Mouse (Mus musculus) activated CD4-positive, CD25-positive, alpha-beta regulatory T cell, adult 4 months (primary cell): ENCODE measurements at regions not wholly inside any gene's neighbourhood (a gene's known extent, or its start where the extent isn't known, plus 50 kb on each side); places are given as distances from the start of the nearest gene placed in this dataset.

ENCODE experiments used
- ATAC-seq: one replicate; pipeline ENCODE4 v1.8.0; 2017

DNA sequence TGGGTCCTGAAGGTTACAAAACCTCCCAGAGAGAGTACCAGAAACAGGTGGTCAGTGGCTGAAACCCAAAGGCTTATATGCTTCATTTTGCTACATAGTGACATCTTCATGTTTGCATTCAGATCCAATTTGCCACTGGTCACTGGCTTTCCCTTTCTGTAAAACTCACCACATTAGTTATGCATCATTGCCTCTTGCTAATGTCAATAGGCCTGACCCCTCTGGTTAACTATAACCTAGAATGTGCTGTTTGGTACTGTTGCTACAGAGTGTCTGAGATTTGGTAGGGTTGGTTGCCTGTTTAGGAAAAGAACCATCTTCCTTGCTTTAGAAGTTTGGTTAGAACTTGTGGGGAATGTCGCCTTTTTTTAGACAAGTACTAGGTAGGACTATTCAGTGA, 136.3 kb upstream of the Rnf219 start:
- ATAC-seq = no peak

GRCm38 (mm10) chr14:104649980-104650379, 127.5 kb upstream of the Rnf219 start:
- no peak for ATAC-seq

- no peak for ATAC-seq
These were observed 122.2 kb upstream of the Rnf219 start for GRCm38 (mm10) chr14:104644626-104645025.

GRCm38 (mm10) chr14:104642783-104643182, 120.3 kb upstream of the Rnf219 start:
- no peak for ATAC-seq

DNA sequence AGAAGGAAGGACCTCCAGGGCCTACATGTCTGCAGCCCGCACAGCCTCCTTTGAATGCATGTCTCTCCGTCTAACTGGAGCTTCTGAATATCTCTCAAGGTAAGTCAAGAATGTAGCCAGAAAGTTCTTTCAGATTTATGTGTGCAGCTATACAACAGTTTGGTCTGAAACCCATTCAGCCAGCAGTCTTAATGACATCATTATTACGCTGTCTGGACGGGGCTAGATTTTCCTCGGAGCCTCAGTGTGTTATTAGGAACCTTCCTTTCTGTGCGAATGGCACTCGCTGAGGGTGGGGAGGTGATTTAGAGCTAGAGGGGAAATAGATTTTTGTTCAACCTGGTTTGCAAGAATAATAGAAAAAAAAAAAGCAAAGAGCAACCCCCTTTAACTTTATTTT, 116.9 kb upstream of the Rnf219 start:
- no peak for ATAC-seq

DNA sequence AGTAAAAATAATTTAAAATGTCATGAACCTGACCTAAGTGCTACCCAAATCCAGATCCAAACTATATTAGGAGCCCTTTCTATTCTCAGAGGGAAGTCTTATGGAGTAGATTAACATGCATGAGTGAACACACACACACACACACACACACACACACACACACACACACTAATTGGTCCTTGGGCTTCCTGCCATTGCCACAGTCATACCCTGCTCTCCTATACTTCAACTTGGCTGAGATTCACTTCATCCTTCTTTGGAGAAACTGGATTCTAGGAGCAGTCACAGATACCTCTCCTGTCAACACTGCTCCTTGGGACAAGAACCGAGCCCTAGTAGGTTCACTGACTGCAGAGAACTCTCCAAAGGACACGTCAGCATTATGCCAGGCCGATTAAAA, 89.0 kb upstream of the Rnf219 start:
- ATAC-seq = no peak

GRCm38 (mm10) chr14:104610378-104610777, 87.9 kb upstream of the Rnf219 start:
- no peak for ATAC-seq

GRCm38 (mm10) chr14:104594851-104595250, 72.4 kb upstream of the Rnf219 start:
- ATAC-seq = no peak
